Mouse (Mus musculus) G1E (cell line): ENCODE results near the gene Ntng1.

ENCODE experiments used
- CTCF ChIP-seq: IDR thresholded peaks from 2 replicates; pipeline ENCODE4 v1.5.1; 2012; ENCODE audit warnings: low read depth, low read length, inconsistent platforms, mixed read lengths
- GATA1 ChIP-seq: IDR thresholded peaks from 2 replicates; pipeline ENCODE4 v1.6.1; 2012; ENCODE audit warnings: borderline replicate concordance, low read length, inconsistent platforms, mixed read lengths

- TF ChIP-seq CTCF: no peak
- no peak for TF ChIP-seq GATA1
These were observed 43.7 kb upstream of the Ntng1 start for GRCm38 (mm10) chr3:110187401-110187948.
